Mouse (Mus musculus): ENCODE data around the gene Ebf1. TPM values are rescaled to one million over a fixed set of nuclear protein-coding genes. Genes with fewer than 3 reads are reported as not detected.

Ebf1 gene
- polyA plus RNA-seq, 1 experiment from 2014 or later, result 8.8 TPM

DNA sequence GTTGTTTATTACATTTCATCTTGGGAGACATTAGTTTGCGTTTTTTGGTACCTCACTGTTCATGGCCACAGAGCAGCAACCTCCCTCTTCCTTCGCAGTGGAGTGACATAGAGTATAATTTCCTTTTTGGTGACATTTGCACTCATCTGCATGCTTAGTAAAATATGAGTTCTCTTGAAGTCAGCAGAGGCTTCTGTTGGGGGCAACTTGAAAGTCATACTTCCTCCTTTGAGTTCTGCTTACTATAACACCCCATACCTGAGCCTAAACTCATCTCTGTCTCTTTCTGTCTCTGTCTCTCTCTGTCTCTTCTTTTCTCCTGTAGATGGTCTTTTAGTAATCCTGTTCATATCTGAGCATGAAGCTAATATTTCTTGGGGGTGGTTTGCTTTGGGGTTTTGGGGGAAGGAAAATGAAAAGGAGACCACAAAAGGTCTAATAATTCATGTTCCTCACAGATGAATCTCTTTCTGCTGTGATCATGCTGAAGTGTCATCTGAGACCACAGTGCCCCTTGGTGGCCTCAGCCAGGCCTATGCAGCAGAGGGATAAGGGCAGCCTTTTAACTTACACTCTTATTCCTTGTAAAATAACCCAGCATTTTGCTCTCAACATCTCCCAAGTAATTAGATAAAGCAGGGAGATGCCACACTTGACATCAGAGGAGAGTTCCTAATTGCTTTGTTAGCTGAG is 16.0 kb downstream of the Ebf1 start:
- Histone ChIP-seq H3K27ac (ENCODE audit: low read length) (no peak overlapping the region), H3K4me3 (ENCODE audit: low read depth, low read length) (no peak overlapping the region), H3K9me3 (ENCODE audit: low read length) (no peaks in the 10 kb centered on the region), H3K4me2 (replicated peaks; ENCODE audit: low read depth, low read length) (no peak overlapping the region), H3K27me3 (replicated peaks; ENCODE audit: insufficient read depth, low read length) (no peaks in the 10 kb centered on the region), H3K9ac (replicated peaks; ENCODE audit: low read depth) (no peak overlapping the region), H3K36me3 (ENCODE audit: insufficient read depth, low read length) (no peaks in the 10 kb centered on the region), H3K4me1 (ENCODE audit: insufficient read depth, low read depth, low read length) (no peaks in the 10 kb centered on the region)
- WGBS, result 78% methylated on average over 2 of the region's 2 CpGs
- ATAC-seq (no peak), DNase-seq (ENCODE audit: low spot score) (no peak)
- no peak for TF ChIP-seq CTCF (IDR thresholded peaks at IDR 0.05)
- TF ChIP-seq EP300 (IDR thresholded peaks at IDR 0.05), result no peak

DNA sequence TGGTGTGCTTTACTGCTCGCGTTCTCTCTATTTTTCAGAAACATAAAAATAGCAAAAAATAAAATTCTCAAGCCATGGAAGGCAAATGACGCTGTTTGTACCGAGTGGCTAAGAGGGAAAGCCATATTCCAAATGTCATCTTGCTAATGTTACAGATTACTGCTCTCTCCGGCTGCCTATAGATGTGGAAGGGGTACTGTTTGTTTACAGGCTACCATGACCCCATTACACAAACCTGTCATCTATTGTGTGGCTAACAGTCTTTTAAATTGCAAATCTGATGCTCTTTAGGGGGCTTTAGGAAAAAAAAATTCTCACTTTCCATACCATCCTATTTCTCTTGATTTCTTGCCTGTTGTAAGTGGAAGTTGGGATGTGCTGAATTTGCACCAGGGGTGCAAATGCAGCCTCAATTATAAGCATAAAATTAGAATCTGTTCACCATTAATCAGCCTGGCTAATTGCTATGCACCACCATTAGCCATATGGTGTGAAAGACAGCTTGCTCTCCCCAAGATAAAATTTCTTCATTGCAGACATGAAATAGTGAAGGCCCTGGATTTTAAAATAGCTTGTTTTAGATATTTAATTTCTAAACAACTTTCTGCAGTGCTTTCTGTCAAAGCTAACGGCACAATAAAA is 17.6 kb downstream of the Ebf1 start:
- Histone ChIP-seq H3K4me1 (ENCODE audit: insufficient read depth, low read depth, low read length) (no peaks in the 10 kb centered on the region), H3K9me3 (ENCODE audit: low read length) (no peaks in the 10 kb centered on the region), H3K4me2 (replicated peaks; ENCODE audit: low read depth, low read length) (no peak overlapping the region), H3K27me3 (replicated peaks; ENCODE audit: insufficient read depth, low read length) (no peaks in the 10 kb centered on the region), H3K9ac (replicated peaks; ENCODE audit: low read depth) (no peak overlapping the region), H3K36me3 (ENCODE audit: insufficient read depth, low read length) (no peaks in the 10 kb centered on the region), H3K4me3 (ENCODE audit: low read depth, low read length) (no peak overlapping the region), H3K27ac (ENCODE audit: low read length) (no peak overlapping the region)
- 75% methylated on average over 6 of the region's 6 CpGs for WGBS
- TF ChIP-seq EP300 (IDR thresholded peaks at IDR 0.05) (no peak), CTCF (IDR thresholded peaks at IDR 0.05) (no peak)
- no peak for DNase-seq (ENCODE audit: low spot score)
- ATAC-seq, result no peak

DNA sequence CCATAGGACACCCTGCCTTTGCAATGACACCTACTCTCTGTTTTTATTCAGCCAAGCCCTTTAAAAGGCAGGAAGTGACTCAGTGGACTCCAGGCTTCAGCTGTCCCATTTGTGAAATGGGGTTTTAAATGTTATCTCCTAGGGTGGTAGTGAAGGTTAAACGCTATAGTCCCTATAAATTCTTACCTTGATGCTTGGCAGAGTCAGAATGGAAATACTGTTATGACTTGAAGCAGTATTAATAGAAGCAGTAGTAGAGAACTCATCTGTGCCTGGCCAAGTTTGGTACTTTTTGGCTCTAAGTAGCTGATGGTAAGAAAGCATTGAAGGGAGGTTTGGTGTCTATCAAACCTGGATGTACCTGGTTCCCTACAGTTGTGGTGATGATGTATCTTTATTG is 19.1 kb downstream of the Ebf1 start:
- no peaks in the 10 kb centered on the region for H3K4me1 ChIP-seq (ENCODE audit: insufficient read depth, low read depth, low read length)
- no peak overlapping the region for H3K9ac ChIP-seq (replicated peaks; ENCODE audit: low read depth)
- ATAC-seq (no peak), DNase-seq (ENCODE audit: low spot score) (no peak)
- no peaks in the 10 kb centered on the region for H3K36me3 ChIP-seq (ENCODE audit: insufficient read depth, low read length)
- no peak for TF ChIP-seq EP300 (IDR thresholded peaks at IDR 0.05)
- TF ChIP-seq CTCF (IDR thresholded peaks at IDR 0.05), result no peak
- 69% methylated on average over 1 of the region's 1 CpGs for WGBS
- H3K27ac ChIP-seq (ENCODE audit: low read length), result no peak overlapping the region
- H3K4me2 ChIP-seq (replicated peaks; ENCODE audit: low read depth, low read length), result no peak overlapping the region
- H3K9me3 ChIP-seq (ENCODE audit: low read length), result no peaks in the 10 kb centered on the region
- H3K4me3 ChIP-seq (ENCODE audit: low read depth, low read length), result no peak overlapping the region
- no peaks in the 10 kb centered on the region for H3K27me3 ChIP-seq (replicated peaks; ENCODE audit: insufficient read depth, low read length)

DNA sequence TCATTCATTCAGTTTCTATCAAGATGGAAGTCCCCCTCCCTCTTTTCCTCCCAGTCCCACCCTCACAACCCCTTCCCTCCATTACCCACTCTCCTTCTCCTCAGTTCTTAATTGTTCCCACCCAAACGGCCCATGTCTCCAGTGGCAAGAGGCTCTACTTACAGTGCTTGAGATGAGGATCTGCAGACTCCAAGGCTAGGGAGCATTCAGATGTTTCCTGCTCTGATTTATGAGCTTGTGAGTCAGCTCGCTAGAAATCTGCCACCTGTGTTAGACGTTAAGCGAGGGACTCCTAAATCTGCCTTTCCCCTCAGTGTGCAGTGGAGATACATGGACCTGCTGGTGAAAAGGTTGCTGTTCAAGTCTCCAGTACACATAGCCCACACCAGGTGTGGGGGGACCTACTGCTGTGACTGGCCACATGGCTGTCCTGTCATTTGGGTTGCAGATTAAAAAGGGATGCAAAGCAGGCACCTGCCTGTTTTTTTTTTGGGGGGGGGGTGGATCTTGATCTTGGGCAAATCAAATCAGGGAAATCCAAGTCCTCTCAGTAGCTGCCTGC is 21.2 kb downstream of the Ebf1 start:
- TF ChIP-seq CTCF (IDR thresholded peaks at IDR 0.05) (no peak), EP300 (IDR thresholded peaks at IDR 0.05) (no peak)
- H3K27me3 ChIP-seq (replicated peaks; ENCODE audit: insufficient read depth, low read length), result no peaks in the 10 kb centered on the region
- H3K36me3 ChIP-seq (ENCODE audit: insufficient read depth, low read length), result no peaks in the 10 kb centered on the region
- H3K4me2 ChIP-seq (replicated peaks; ENCODE audit: low read depth, low read length), result no peak overlapping the region
- H3K27ac ChIP-seq (ENCODE audit: low read length), result no peak overlapping the region
- no peaks in the 10 kb centered on the region for H3K4me1 ChIP-seq (ENCODE audit: insufficient read depth, low read depth, low read length)
- no peak overlapping the region for H3K4me3 ChIP-seq (ENCODE audit: low read depth, low read length)
- H3K9me3 ChIP-seq (ENCODE audit: low read length), result no peaks in the 10 kb centered on the region
- DNase-seq (ENCODE audit: low spot score) (no peak), ATAC-seq (no peak)
- whole genome bisulfite sequencing, result 51% methylated on average over 4 of the region's 4 CpGs
- no peak overlapping the region for H3K9ac ChIP-seq (replicated peaks; ENCODE audit: low read depth)

DNA sequence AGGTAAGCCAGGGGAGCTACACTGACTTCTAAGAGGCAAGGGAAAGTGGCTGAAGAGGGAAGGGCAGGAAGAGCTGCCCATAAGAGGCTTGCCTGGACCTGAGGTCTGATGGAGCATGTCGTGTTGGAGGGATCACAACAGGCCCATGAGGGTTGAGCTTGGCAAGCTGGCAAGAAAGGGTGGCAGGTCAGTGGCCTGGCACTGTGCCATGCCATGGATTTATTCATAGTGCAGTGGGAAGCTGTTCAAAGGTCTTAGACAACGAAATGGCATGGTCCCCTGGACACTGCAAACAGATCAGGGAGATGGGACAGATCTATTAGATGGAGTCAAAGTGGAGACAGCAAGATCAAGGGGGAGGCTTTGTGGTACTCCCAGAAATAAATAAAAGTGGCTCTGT is 24.4 kb downstream of the Ebf1 start:
- Histone ChIP-seq H3K9ac (replicated peaks; ENCODE audit: low read depth) (no peak overlapping the region), H3K9me3 (ENCODE audit: low read length) (no peaks in the 10 kb centered on the region), H3K27me3 (replicated peaks; ENCODE audit: insufficient read depth, low read length) (no peaks in the 10 kb centered on the region), H3K4me2 (replicated peaks; ENCODE audit: low read depth, low read length) (no peak overlapping the region), H3K27ac (ENCODE audit: low read length) (no peak overlapping the region), H3K4me1 (ENCODE audit: insufficient read depth, low read depth, low read length) (no peaks in the 10 kb centered on the region), H3K4me3 (ENCODE audit: low read depth, low read length) (no peak overlapping the region), H3K36me3 (ENCODE audit: insufficient read depth, low read length) (no peaks in the 10 kb centered on the region)
- DNase-seq (ENCODE audit: low spot score) (no peak), ATAC-seq (no peak)
- TF ChIP-seq CTCF (IDR thresholded peaks at IDR 0.05), result no peak
- no peak for TF ChIP-seq EP300 (IDR thresholded peaks at IDR 0.05)
- WGBS, result 43% methylated on average over 2 of the region's 2 CpGs

DNA sequence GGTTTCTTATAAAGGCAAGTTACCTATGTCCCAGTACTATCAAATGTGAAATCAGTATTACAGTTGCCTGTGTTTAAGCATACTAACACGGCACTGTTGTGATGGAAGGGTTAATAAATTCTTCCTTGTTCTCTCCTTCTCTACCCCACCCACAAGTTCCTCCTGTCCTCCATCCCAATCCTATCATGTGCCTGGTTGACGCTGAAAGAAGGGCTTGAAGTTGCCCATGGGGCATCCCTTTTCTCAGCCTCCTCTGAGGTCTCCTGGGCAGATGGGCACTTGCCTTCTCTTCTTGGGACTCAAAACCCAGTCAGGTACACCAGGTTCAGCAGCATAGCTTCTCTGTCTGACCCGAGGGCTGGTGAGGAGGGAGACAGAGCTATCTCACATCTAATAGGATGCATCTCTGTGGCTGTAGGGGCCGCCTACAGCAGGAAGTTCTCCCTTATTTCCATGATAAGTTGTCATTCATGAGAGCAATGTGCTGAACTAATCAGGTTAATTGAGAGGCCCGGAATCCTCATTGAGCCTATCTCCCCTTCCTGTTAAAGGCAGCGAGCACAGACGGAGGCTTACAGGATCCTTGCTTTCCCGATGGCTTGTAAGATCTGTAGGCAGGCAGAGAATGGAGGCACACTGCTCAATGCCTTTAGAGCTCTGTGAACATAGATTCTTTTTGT is 37.4 kb downstream of the Ebf1 start:
- Histone ChIP-seq H3K4me2 (replicated peaks; ENCODE audit: low read depth, low read length) (no peak overlapping the region), H3K9ac (replicated peaks; ENCODE audit: low read depth) (no peak overlapping the region), H3K27me3 (replicated peaks; ENCODE audit: insufficient read depth, low read length) (no peaks in the 10 kb centered on the region), H3K9me3 (ENCODE audit: low read length) (no peaks in the 10 kb centered on the region), H3K4me3 (ENCODE audit: low read depth, low read length) (no peak overlapping the region), H3K27ac (ENCODE audit: low read length) (no peak overlapping the region), H3K36me3 (ENCODE audit: insufficient read depth, low read length) (no peaks in the 10 kb centered on the region), H3K4me1 (ENCODE audit: insufficient read depth, low read depth, low read length) (no peaks in the 10 kb centered on the region)
- WGBS, result 65% methylated on average over 8 of the region's 8 CpGs
- ATAC-seq (no peak), DNase-seq (ENCODE audit: low spot score) (no peak)
- TF ChIP-seq EP300 (IDR thresholded peaks at IDR 0.05) (no peak), CTCF (IDR thresholded peaks at IDR 0.05) (no peak)
